Mouse (Mus musculus) cerebellum, adult 11 months (tissue): Measurements from ENCODE around the gene Adi1.

Source experiments
- DNase-seq: peaks from one replicate; pipeline ENCODE4 v3.0.0; 2022

Gene Adi1

DNA sequence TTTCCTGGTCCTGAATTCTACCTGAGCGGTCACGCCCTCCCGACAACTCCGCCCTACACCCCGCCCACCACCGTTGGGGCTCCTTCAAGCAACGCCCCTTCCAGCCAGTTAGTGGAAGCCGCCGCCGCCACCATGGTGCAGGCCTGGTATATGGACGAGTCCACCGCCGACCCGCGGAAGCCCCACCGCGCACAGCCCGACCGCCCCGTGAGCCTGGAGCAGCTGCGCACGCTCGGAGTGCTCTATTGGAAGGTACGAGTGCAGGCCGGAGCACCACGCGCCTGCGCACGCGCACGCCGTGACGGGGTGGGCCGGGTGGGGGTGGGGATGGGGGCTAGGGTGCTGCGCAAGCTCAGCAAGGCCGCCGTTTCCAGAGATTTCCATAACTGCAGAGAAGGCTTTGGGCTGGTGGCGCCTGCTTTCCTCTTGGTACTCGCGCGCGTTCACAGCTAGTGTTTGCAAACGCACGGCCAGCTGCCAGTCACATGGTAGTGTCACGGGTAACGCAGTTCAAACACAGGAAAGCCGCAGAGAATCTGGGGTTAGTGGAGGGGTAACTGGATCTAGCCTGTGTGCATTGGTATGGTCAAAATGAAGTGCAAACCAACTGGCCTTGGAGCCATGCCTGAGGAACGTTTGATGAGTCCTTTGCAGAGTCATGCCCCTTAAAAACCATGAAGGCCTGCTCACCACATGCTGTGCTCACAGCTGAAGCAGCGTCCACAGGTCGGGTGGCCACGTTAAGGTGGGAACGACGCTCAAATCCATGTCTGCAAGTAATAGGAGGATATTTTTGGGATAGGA, at the start of gene Adi1:
TSS of gene Adi1 (plus strand) at position 111 of the 804 bp plus-strand sequence.
- peak; percentile 83 for DNase-seq

DNA sequence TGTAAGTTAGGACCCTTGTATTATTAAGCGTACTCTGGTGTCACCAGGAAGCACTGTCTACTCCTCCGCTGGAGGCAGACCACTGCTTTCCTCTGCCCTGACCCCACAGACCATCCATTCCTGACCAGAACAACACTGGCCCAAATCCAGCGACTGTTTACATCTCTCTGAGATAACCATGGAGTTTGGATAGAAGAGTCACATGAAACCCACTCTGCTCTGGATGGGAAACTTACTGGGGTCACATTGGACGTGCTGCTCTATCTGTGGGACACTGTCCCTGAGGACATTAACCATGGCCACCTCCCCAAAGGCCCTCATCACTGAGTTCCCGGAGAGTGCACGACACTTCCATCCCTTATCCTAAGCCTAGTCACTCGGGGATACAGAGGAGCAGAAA, 49.6 kb upstream of the Adi1 start:
- DNase-seq, result no peak

DNA sequence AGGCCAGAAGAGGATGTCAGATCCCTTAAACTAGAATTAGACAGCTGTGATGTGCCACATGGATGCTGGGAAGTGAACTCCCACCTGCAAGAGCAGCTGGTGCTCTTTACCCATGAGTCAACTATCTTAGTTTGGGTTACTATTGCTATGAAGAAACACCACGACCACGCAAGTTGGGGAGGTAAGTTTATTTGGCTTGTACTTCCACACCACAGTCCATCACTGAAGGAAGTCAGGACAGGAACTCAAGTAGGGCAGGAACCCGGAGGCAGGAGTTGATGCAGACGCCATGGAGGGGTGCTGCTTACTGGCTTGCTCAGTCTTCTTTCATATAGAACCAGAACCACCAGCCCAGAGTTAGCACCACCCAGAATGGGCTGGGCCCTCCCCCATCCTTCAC, 47.9 kb upstream of the Adi1 start:
- DNase-seq, result no peak

- no peak for DNase-seq
Observed at GRCm38 (mm10) chr12:28628436-28628835, 46.6 kb upstream of the Adi1 start.

- DNase-seq, result no peak
Observed at GRCm38 (mm10) chr12:28635058-28635534, 39.9 kb upstream of the Adi1 start.

- peak; percentile 91 for DNase-seq
Observed at GRCm38 (mm10) chr12:28635535-28636476, 39.2 kb upstream of the Adi1 start, which contains the start of gene Rps7. TSS of gene Rps7 (minus strand) at chr12:28635953.

DNA sequence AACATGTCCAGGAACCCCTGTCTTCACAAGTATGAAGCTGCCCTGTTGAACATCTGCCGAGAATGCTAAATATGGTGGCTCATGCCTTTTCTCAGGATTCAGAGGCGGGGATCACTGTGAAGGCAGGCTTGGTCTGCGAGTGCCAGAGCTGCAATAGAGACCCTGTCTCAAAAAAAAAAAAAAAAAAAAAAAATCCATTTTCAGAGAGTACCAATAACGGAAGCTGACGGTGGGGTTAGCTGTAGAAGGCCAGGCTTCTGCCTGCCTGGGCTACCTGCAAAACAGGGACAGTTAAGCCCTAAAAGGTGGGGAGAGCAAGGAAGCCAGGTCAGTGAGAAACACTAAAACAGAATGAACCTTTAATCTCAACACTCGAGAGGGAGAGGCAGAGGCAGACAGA, 38.5 kb upstream of the Adi1 start:
- no peak for DNase-seq

- no peak for DNase-seq
Observed at GRCm38 (mm10) chr12:28638778-28639177, 36.3 kb upstream of the Adi1 start.

DNA sequence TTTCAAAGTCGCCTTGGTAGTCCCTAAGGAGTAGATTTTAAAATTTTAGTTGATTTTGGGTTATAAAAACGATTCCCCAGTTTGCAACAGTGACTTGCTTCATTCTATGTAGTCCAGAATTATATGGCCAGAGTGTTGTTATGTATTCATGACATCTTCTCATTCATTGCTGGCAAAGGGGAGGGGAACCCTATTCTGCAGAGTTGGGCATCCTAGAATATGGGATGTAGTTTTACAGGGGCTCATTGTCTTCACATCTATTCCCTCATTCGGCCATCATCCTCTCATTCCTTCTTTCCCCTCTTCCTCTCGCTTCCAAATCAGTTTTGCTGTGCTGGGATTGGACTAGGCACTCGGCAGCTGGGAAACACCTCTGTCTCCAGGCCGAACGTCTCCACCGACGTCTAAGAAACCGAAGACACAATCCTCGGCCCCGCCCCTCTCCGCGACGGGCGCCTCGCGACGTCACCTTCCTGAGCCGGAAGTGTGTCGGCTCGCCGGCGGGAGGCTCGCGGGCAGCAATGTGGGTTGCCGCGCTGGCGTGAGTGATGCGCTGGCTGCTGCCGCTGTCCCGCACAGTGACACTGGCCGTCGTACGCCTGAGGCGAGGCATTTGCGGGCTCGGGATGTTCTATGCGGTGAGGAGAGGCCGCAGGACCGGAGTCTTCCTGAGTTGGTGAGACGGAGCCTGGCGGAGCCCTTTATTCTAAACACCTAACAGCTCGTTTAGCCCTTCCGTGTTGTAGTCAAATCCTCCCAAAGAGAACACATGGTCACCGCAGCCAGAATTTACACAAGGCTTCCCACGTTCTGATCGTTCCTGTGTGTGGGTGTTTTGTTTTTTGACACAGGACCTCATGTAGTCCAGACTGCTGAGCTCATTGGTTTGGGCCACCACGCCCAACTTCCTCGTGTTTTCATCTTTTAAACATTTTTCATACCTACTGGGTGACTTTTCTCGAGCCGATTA, 25.6 kb upstream of the Adi1 start, which contains the start of gene Rnaseh1:
TSS of gene Rnaseh1 (plus strand) at position 462 of the 970 bp plus-strand sequence.
- peak; percentile 81 for DNase-seq

- DNase-seq, result no peak
Observed at GRCm38 (mm10) chr12:28662628-28663027, 12.4 kb upstream of the Adi1 start.

GRCm38 (mm10) chr12:28666734-28667133, 8.3 kb upstream of the Adi1 start:
- no peak for DNase-seq

GRCm38 (mm10) chr12:28667287-28667686, 7.7 kb upstream of the Adi1 start:
- no peak for DNase-seq

GRCm38 (mm10) chr12:28674038-28674720, 852 bp upstream of the Adi1 start:
- DNase-seq, result no peak

- no peak for DNase-seq
Observed at GRCm38 (mm10) chr12:28675925-28676209, 836 bp downstream of the Adi1 start.

- DNase-seq, result no peak
Observed at GRCm38 (mm10) chr12:28684674-28685073, 9.6 kb downstream of the Adi1 start.

GRCm38 (mm10) chr12:28685771-28686170, 10.7 kb downstream of the Adi1 start:
- no peak for DNase-seq

GRCm38 (mm10) chr12:28686199-28686879, 11.3 kb downstream of the Adi1 start:
- no peak for DNase-seq

DNA sequence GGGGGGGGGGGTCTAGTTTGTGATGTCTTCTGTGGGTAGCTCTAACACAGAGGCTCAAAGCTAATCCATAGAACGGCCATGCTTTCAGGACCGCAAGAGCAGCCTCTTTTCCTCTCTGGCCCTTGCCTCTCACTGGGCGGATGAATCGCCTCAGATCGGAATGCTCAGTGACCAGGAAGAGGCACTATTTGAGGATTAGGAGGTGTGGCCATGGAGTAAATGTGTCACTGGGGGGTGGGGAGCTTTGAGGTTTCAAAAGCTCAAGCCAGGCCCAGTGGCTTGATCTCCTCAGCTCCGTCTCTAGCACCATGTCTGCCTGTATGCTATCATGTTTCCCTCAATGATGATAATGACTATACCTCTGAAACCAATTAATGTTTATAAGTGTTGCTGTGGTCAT, 14.0 kb downstream of the Adi1 start:
- no peak for DNase-seq

GRCm38 (mm10) chr12:28690730-28691129, 15.7 kb downstream of the Adi1 start:
- no peak for DNase-seq

GRCm38 (mm10) chr12:28693738-28694137, 18.7 kb downstream of the Adi1 start:
- no peak for DNase-seq

DNA sequence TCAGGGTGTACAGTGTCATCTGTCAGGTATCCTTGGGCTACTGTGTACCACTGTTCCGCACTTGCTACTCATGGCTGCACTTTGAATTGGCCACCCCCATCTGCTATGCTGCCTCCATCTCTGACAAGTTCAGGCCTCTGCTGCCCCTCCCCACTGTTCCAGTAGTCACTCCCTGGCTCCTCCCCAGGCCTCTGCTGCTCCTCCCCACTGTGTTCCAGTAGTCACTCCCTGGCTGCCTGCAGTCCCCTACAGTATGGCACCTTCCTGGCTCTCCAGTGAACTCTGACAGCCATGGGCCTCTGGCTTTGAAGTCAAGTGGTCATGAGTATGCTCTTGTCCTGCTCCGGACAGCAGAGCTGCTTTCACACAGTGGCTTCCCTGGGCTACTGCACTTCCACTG, 19.2 kb downstream of the Adi1 start:
- no peak for DNase-seq
